Comparison of ENCODE assay signal across 8 mouse cellular contexts in the genomic region with DNA sequence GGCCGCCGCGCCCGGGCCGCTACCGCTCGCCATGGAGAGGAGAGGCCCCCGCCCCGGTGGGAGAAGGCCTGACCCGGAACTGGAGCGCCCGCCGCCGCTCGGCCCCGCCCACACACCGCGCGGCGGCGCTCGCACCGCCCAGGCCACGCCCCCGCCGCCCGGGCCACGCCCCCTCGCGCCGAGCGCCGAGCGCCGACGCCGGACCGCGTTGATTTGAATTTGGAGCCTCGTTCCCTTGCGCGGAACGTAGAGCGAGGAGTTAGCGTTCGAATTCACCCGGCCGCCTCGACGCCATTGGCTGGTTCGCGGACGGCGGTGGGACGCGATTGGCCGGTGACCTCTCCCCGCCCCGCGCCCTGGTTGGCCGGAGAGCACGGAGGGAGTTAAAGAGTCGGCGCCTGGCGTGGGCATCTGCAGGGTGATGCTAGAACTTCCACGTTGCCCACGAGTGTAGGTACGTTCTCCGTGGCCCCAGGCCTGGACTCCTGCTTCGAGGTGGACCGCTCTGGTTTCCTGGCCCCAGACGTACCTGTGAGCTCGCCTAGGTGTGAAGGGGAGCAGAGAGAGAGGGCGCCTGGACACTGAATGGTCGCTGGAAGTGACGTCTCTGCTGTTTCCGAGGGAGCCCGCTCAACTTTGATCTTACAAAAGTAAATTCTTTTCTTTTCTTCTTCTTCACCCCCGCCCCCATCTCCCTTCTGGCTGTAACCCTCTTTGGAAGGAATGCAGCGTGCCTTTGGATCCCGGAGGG. TPM values are rescaled to one million over a fixed set of nuclear protein-coding genes. Genes with fewer than 3 reads are reported as not detected.
DNase-seq lines count a peak whose midpoint lies in the region; ATAC-seq lines count a peak whose summit lies in the region.

A gene (minus strand): TSS at position 104 of the 751 bp plus-strand sequence.
A gene (plus strand): TSS at position 192 of the 751 bp plus-strand sequence.

- intact Hi-C loops in gastrocnemius, postnatal 14 days (cut with DNase I; ENCODE audit: low total_unique reads), result no loop called here
- intact Hi-C loops in left cerebral cortex, postnatal 10 days (cut with DNase I), result no loop called here

- peak; percentile 84 for ATAC-seq in inflammation-experienced regulatory T-cells, adult 6 months
- peak; percentile 84 for ATAC-seq in megakaryocyte-erythroid progenitor cell, adult 5-6 weeks (replicated peaks; ENCODE audit: low FRiP score, low TSS enrichment, poor library complexity, severe bottlenecking)

- DNase-seq in adipocyte (ENCODE audit: low spot score), result peak; percentile 93
- peak; percentile 97 for DNase-seq in embryo, embryonic 10 days (ENCODE audit: low spot score)
- DNase-seq in gastrocnemius, postnatal 14 days, result peak; percentile 90
- peak; percentile 87 to 95 for DNase-seq in left cerebral cortex, postnatal 10 days (ENCODE audit: extremely low spot score in 1 of 2, low spot score in 2 of 2)
- peak; percentile 90 for DNase-seq in right cerebral cortex, postnatal 25 days
- peak; percentile 85 to 89 for DNase-seq in urinary bladder, postnatal 4 days (ENCODE audit: low spot score in 2 of 2)

RNA-seq across cellular contexts. Expression of the first gene that starts in this region (rescaled TPM):
- total RNA-seq in gastrocnemius, postnatal 14 days (2021), result 10 to 100 TPM; 20.6 to 21.2 TPM
- polyA plus RNA-seq in inflammation-experienced regulatory T-cells, adult 6 months (2017; shearing (Covaris generic)), result 10 to 100 TPM; 44.2 to 63.1 (median 54.6) TPM
- 10 to 100 TPM; 43.0 to 43.1 TPM for total RNA-seq in left cerebral cortex, postnatal 10 days (2021)
- total RNA-seq in megakaryocyte-erythroid progenitor cell, adult 5-6 weeks (2014; fragmentation: Nextera tagmentation), result 63.8 and 87.8 TPM in 2 replicates
- total RNA-seq in megakaryocyte-erythroid progenitor cell, adult 5-6 weeks (2017), result 70.9 and 73.3 TPM in 2 replicates

RNA-seq across cellular contexts. Expression of the second gene that starts in this region (rescaled TPM):
- 1 to 10 TPM; 1.3 to 2.0 TPM for total RNA-seq in gastrocnemius, postnatal 14 days (2021)
- polyA plus RNA-seq in inflammation-experienced regulatory T-cells, adult 6 months (2017; shearing (Covaris generic)), result 10 to 100 TPM; 26.1 to 38.9 (median 33.8) TPM
- 1 to 10 TPM; 3.2 to 3.9 TPM for total RNA-seq in left cerebral cortex, postnatal 10 days (2021)
- total RNA-seq in megakaryocyte-erythroid progenitor cell, adult 5-6 weeks (2014; fragmentation: Nextera tagmentation), result 80.4 and 93.7 TPM in 2 replicates
- 82.5 and 90.6 TPM in 2 replicates for total RNA-seq in megakaryocyte-erythroid progenitor cell, adult 5-6 weeks (2017)

Comparison
In these comparisons a context has a peak if more than half of its experiments do, and no peak if none do; other contexts are left out.
1. Peak in every context shown above with its lines: DNase-seq and ATAC-seq.
2. RNA of the second gene that starts in this region (total RNA-seq): 80.4 to 93.7 TPM in megakaryocyte-erythroid progenitor cell, adult 5-6 weeks; 3.2 to 3.9 TPM in left cerebral cortex, postnatal 10 days and 1.3 to 2.0 TPM in gastrocnemius, postnatal 14 days; every median in the first group is over 10 times any median in the second.